Mouse (Mus musculus) spleen, adult 2 months (tissue): ENCODE data around the gene Rbm6. TPM values are rescaled to one million over a fixed set of nuclear protein-coding genes. Genes with fewer than 3 reads are reported as not detected.

Experiments
- DNase-seq, 2 experiments: peaks; one replicate each; pipeline versions ENCODE4 v3.0.0 to v3.0.0-alpha.2; 2012 to 2021; ENCODE audit warnings: low spot score in 2 of 2, low read depth in 1 of 2
- H3K27ac ChIP-seq: fragments of 200-500 bp; 2 replicates; pipeline ENCODE4 v1.5.1; 2012; ENCODE audit warnings: low read length, inconsistent platforms; ENCODE audit not compliant: insufficient read depth
- H3K27me3 ChIP-seq: fragments of 200-500 bp; 2 replicates; pipeline ENCODE4 v1.6.1; 2012; ENCODE audit warnings: mild to moderate bottlenecking, moderate library complexity, low read length, inconsistent platforms; ENCODE audit not compliant: control insufficient read depth, insufficient read depth
- H3K36me3 ChIP-seq: fragments of 200-500 bp; 2 replicates; pipeline ENCODE4 v1.6.1; 2012; ENCODE audit warnings: mild to moderate bottlenecking, low read length, inconsistent platforms; ENCODE audit not compliant: control insufficient read depth, insufficient read depth
- H3K4me1 ChIP-seq: fragments of 200-500 bp; 2 replicates; pipeline ENCODE4 v1.6.1; 2011; ENCODE audit warnings: inconsistent platforms; ENCODE audit not compliant: control insufficient read depth, insufficient read depth, insufficient read length
- H3K4me3 ChIP-seq: fragments of 200-500 bp; 2 replicates; pipeline ENCODE4 v1.5.1; 2011; ENCODE audit warnings: mild to moderate bottlenecking, inconsistent platforms; ENCODE audit not compliant: insufficient read depth, insufficient read length; ENCODE audit errors: extremely low read depth
- CTCF ChIP-seq: fragments of 200-500 bp; IDR thresholded peaks from 2 replicates; pipeline ENCODE4 v1.5.1; 2011; ENCODE audit warnings: mild to moderate bottlenecking, inconsistent platforms; ENCODE audit not compliant: insufficient read depth, insufficient read length, insufficient replicate concordance; ENCODE audit errors: extremely low read depth
- POLR2A ChIP-seq: fragments of 200-500 bp; IDR thresholded peaks from 2 replicates; pipeline ENCODE4 v1.6.1; 2011; ENCODE audit warnings: low read depth, low read length, inconsistent platforms
- whole genome bisulfite sequencing: fragments of 180-500 bp; shearing (Covaris S2); methylation state at CpG from one replicate; pipeline ENCODE4 v1.1.7; 2018; 5-methylcytosine and 5-hydroxymethylcytosine counted together
- polyA plus RNA-seq: library from polyadenylated mRNA; depleted of rRNA; stranded (reverse); fragments of >200 nt; gene quantifications from 2 replicates; pipeline ENCODE4 v1.2.3, GENCODE M21; 2012; rRNA removed

Rbm6 gene
- polyA plus RNA-seq, result 10.2 and 12.4 TPM in 2 replicates

- peak within 1 kb of the TSS; percentile 94 for H3K27ac ChIP-seq
- H3K27me3 ChIP-seq, result no peaks in the 10 kb centered on the region
- H3K4me1 ChIP-seq, result peaks cover 2% of the 10 kb centered on the region; the same call in 1 of the 2 replicates
- H3K4me3 ChIP-seq, result peak within 1 kb of the TSS; percentile 74
- 6% methylated on average over 14 of the region's 14 CpGs for WGBS
- TF ChIP-seq CTCF, result no peak
- no peak for TF ChIP-seq POLR2A
- H3K36me3 ChIP-seq, result no peaks in the 10 kb centered on the region
- no peak for DNase-seq
Observed at GRCm38 (mm10) chr9:107873137-107873536, at the start of gene Rbm6. Gene Rbm6 (minus strand): TSS chr9:107873237.

GRCm38 (mm10) chr9:107919441-107919840 is 46.4 kb upstream of the Rbm6 start:
- TF ChIP-seq POLR2A, result no peak
- WGBS, result 90% methylated on average over 5 of the region's 5 CpGs
- no peak for DNase-seq
- Histone ChIP-seq H3K4me3 (no peak overlapping the region), H3K36me3 (no peaks in the 10 kb centered on the region), H3K4me1 (no peaks in the 10 kb centered on the region), H3K27me3 (no peaks in the 10 kb centered on the region), H3K27ac (no peak overlapping the region)

GRCm38 (mm10) chr9:107918884-107919283 is 45.8 kb upstream of the Rbm6 start:
- Histone ChIP-seq H3K36me3 (no peaks in the 10 kb centered on the region), H3K4me1 (no peaks in the 10 kb centered on the region), H3K27me3 (no peaks in the 10 kb centered on the region), H3K4me3 (no peak overlapping the region), H3K27ac (no peak overlapping the region)
- WGBS, result 89% methylated on average over 6 of the region's 6 CpGs
- no peak for DNase-seq
- TF ChIP-seq POLR2A (no peak), CTCF (no peak)

DNA sequence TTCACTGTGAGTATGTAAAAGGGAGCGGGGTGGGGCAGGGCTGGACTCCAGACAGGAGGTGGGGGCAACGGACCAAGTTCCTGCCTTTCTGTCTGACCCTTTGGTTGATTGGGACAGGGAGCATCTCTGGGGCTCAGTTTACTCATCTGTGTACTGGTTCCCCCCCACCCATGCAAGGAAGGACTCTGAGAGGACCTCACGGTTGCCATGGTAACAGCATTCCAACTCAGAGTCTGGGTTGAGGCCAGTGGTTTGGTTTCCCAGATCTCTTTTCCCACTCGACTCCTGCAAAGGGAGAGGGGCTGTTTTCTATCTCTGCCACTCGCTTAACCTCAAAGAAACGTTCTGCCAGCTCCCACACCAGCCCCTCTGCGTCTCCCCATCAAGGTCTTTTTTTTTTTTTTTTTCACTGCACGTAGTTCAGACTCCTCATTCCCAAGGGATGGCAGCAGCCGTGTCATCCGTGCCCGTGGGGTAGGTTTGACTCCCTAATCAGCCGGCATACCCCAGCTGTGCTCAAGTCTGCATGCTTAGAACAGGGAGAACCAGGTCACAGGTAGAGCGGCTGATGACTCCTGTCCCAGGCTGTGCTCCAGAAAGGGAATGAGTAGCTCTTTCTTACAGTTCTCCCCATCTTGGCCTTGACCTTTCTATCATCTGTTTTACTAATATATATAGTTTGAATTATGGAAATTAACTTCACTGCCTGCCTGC is 45.0 kb upstream of the Rbm6 start:
- H3K4me1 ChIP-seq, result no peaks in the 10 kb centered on the region
- no peak overlapping the region for H3K4me3 ChIP-seq
- no peaks in the 10 kb centered on the region for H3K36me3 ChIP-seq
- 75% methylated on average over 13 of the region's 13 CpGs for WGBS
- DNase-seq, result no peak
- no peaks in the 10 kb centered on the region for H3K27me3 ChIP-seq
- no peak overlapping the region for H3K27ac ChIP-seq
- TF ChIP-seq POLR2A (no peak), CTCF (no peak)

DNA sequence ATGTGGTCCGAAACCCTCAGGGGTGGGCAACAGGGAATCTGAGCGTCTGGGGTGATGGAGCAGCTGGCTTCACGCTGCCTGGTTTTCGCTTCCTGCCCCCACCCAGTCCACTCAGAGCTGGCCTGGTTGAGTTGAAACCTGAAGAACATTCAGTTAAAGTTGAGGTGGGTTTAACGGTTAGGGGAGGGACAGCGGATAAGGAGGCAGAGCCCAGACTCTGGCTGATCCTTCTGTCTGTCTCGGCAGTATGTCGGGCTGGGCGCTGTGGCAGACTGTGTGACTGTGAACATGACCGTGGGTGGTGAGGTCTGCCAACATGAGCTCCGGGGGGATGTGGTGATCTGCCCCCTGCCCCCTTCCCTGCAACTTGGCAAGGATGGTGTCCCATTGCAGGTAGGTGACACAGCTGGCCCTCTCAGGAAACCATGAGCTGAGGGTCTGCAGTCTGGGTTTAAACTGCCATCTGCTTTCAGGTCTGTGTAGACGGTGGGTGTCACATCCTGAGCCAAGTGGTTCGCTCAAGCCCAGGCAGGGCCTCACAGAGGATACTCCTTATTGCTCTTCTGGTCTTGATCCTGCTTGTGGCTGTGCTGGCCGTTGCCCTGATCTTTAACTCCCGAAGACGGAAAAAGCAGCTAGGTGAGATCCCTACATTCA is 41.9 kb upstream of the Rbm6 start:
- no peaks in the 10 kb centered on the region for H3K27me3 ChIP-seq
- DNase-seq, result no peak
- H3K27ac ChIP-seq, result no peak overlapping the region
- no peaks in the 10 kb centered on the region for H3K36me3 ChIP-seq
- H3K4me3 ChIP-seq, result no peak overlapping the region
- H3K4me1 ChIP-seq, result no peaks in the 10 kb centered on the region
- 54% methylated on average over 16 of the region's 16 CpGs for WGBS
- no peak for TF ChIP-seq CTCF
- no peak for TF ChIP-seq POLR2A

DNA sequence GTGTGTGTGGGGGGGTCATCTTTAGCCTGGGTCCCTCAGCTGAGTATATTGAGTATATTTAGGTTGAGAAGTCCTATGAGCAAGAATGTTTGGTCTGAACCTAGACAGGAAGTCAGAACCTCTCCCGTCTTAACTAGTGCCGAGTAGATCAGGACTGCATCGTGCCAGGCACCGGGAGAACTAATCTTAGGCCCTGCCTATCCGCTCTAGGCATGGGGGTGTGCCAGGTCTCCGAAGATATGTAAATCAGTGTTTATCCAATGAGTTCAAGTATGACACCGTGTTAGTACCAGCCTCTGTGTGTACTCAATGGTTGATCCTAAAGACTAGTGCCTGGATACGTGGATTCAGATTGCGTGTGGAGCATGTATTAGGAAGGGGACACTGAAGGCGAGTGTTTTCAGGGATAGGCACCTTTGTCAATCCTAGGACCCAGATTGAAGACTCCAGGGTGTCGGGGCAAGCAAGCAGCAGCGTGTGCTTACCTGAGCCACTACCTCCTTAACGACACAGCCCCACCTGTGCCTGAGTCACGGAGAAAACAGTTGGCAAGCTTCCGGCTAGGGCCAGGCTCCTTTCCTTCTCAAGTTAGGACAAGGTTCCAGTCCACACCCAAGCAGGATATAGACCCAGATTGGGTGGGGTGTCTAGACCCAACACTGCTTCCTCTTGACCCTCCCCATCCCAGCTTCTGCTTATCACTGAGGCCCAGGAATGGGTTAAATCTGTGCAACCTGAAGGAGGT is 37.2 kb upstream of the Rbm6 start:
- TF ChIP-seq POLR2A, result no peak
- no peak for TF ChIP-seq CTCF
- no peak for DNase-seq
- Histone ChIP-seq H3K27ac (no peak overlapping the region), H3K4me1 (no peaks in the 10 kb centered on the region), H3K4me3 (no peak overlapping the region), H3K36me3 (no peaks in the 10 kb centered on the region), H3K27me3 (no peaks in the 10 kb centered on the region)
- whole genome bisulfite sequencing, result 85% methylated on average over 15 of the region's 15 CpGs
